Mouse (Mus musculus): ENCODE measurements around the gene Rps6kc1.
"Not testable (repeated sequence)": the region's sequence is repeated elsewhere in the genome, so short reads cannot be mapped to it uniquely, and the experiment has no call there.

- not testable (repeated sequence) for TF ChIP-seq CTCF, POLR2A (IDR thresholded peaks at IDR 0.05; ENCODE audit: insufficient read depth, low read depth, low read length)
These were observed 13.2 kb upstream of the Rps6kc1 start, which contains the start of gene Angel2 for GRCm38 (mm10) chr1:190924812-190925211.
